Mouse (Mus musculus): ENCODE measurements around the gene Pi4ka.

- TF ChIP-seq CHD1 (IDR thresholded peaks at IDR 0.05; ENCODE audit: low read depth, low read length) (no peak), CTCF (conservative IDR thresholded peaks at IDR 0.05 in 1 of 2, IDR thresholded peaks at IDR 0.05 in 1 of 2; ENCODE audit: low read depth in 2 of 2, low read length in 2 of 2) (no peak), ZNF384 (IDR thresholded peaks at IDR 0.05; ENCODE audit: low read depth, low read length) (peak; percentile 88), MAFK (IDR thresholded peaks at IDR 0.05; ENCODE audit: insufficient replicate concordance, low read length) (no peak), BHLHE40 (IDR thresholded peaks at IDR 0.05; ENCODE audit: low read depth, low read length) (no peak), ZMIZ1 (IDR thresholded peaks at IDR 0.05; ENCODE audit: low read depth, low read length) (no peak), POLR2A (IDR thresholded peaks at IDR 0.05; ENCODE audit: low read depth, low read length) (no peak), EP300 (IDR thresholded peaks at IDR 0.05; ENCODE audit: low read length) (0 out of 2 replicates have a peak, but pooled peaks have one; percentile 52)
These were observed 144.8 kb downstream of the Pi4ka start for GRCm38 (mm10) chr16:17261341-17261740.

All from CH12.LX (cell line).